11 mouse cellular contexts compared by ENCODE assay signal in the genomic region with DNA sequence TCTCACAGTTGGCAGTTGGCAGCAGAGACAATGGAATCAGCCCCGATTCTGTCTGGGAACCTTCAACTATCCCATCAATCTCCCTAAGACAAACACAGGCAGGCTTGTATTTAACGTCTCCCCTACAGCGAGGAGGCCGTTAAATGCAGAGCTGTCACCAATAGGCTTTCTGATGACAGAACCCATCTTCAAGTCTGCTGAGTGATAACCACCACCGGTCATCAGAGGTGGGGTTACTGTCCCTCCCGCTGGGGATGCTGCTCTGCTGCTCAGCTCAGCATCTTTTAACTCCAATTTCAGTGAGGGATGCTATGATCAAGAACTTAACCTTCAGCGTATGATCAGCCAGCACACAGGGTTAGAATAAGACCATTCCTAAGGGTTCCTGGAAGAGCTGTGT. TPM values are rescaled to one million over a fixed set of nuclear protein-coding genes. Genes with fewer than 3 reads are reported as not detected.
DNase-seq lines count a peak whose midpoint lies in the region; ATAC-seq and TF ChIP-seq lines count a peak whose summit lies in the region.
"Had no signal": no experiment of that assay in that cellular context is flagged by ENCODE, and none has a peak within 500 bp of the region (broad histone marks: within the 10 kb centered on the region; RNA-seq: fewer than 3 reads in every experiment).

No protein-coding gene starts in this region.

- WGBS in heart, embryonic 11.5 days (ENCODE audit: insufficient replicate concordance): 4% methylated on average over 7 of the region's 7 CpGs
- 6% methylated on average over 7 of the region's 7 CpGs for WGBS in embryonic facial prominence, embryonic 12.5 days
- 27% methylated on average over 7 of the region's 7 CpGs for WGBS in intestine, embryonic 15.5 days
- 12% methylated on average over 7 of the region's 7 CpGs for WGBS in midbrain, postnatal 0 days

- TF ChIP-seq CTCF in midbrain, postnatal 0 days (IDR thresholded peaks at IDR 0.05): no peak

- H3K9ac ChIP-seq in heart, embryonic 11.5 days (ENCODE audit: low read depth, low read length): no peak overlapping the region
- no peak overlapping the region for H3K9ac ChIP-seq in embryonic facial prominence, embryonic 12.5 days
- H3K9ac ChIP-seq in intestine, embryonic 15.5 days: no peak overlapping the region
- H3K9ac ChIP-seq in midbrain, postnatal 0 days (replicated peaks; ENCODE audit: low read length, poor library complexity, severe bottlenecking): no peak overlapping the region

- H3K4me1 ChIP-seq in heart, embryonic 11.5 days (ENCODE audit: control insufficient read depth, insufficient read depth, low read length): peaks cover 16% of the 10 kb centered on the region
- peaks cover 24% of the 10 kb centered on the region for H3K4me1 ChIP-seq in embryonic facial prominence, embryonic 12.5 days
- peaks cover 16% of the 10 kb centered on the region for H3K4me1 ChIP-seq in intestine, embryonic 15.5 days (replicated peaks)
- peaks cover 12% of the 10 kb centered on the region; the same call in 1 of the 2 replicates for H3K4me1 ChIP-seq in midbrain, postnatal 0 days (ENCODE audit: insufficient read depth, low read length)

- H3K27me3 ChIP-seq in heart, embryonic 11.5 days (ENCODE audit: control insufficient read depth, insufficient read depth, low read length): peaks cover 75% of the 10 kb centered on the region
- H3K27me3 ChIP-seq in embryonic facial prominence, embryonic 12.5 days: peaks cover 52% of the 10 kb centered on the region
- peaks cover 7% of the 10 kb centered on the region for H3K27me3 ChIP-seq in intestine, embryonic 15.5 days (replicated peaks)
- H3K27me3 ChIP-seq in midbrain, postnatal 0 days (ENCODE audit: insufficient read depth, low read length): 0 out of 2 replicates have a peak, but pooled peaks cover 9% of the 10 kb centered on the region

- no peaks in the 10 kb centered on the region for H3K9me3 ChIP-seq in heart, embryonic 11.5 days (replicated peaks; ENCODE audit: control insufficient read depth, low read length)
- no peaks in the 10 kb centered on the region for H3K9me3 ChIP-seq in embryonic facial prominence, embryonic 12.5 days
- H3K9me3 ChIP-seq in intestine, embryonic 15.5 days: no peaks in the 10 kb centered on the region
- no peaks in the 10 kb centered on the region for H3K9me3 ChIP-seq in midbrain, postnatal 0 days (ENCODE audit: low read length)

- no peaks in the 10 kb centered on the region for H3K36me3 ChIP-seq in heart, embryonic 11.5 days (ENCODE audit: control insufficient read depth, insufficient read depth, low read length)
- H3K36me3 ChIP-seq in embryonic facial prominence, embryonic 12.5 days: no peaks in the 10 kb centered on the region
- no peaks in the 10 kb centered on the region for H3K36me3 ChIP-seq in intestine, embryonic 15.5 days
- no peaks in the 10 kb centered on the region for H3K36me3 ChIP-seq in midbrain, postnatal 0 days (ENCODE audit: insufficient read depth, low read length)

- intact Hi-C loops in heart, postnatal 25 days (cut with DNase I): no loop called here
- intact Hi-C loops in left cerebral cortex, postnatal 25 days (cut with DNase I): no loop called here

- ATAC-seq in heart, embryonic 11.5 days (replicated peaks; ENCODE audit: insufficient number of reproducible peaks, low FRiP score, low TSS enrichment): no peak
- no peak for ATAC-seq in embryonic facial prominence, embryonic 12.5 days (ENCODE audit: insufficient number of reproducible peaks, insufficient read depth, low FRiP score, low TSS enrichment)
- no peak for ATAC-seq in intestine, embryonic 15.5 days
- no peak for ATAC-seq in midbrain, postnatal 0 days (ENCODE audit: low FRiP score)

- DNase-seq in heart, postnatal 25 days (ENCODE audit: low spot score): no peak
- no peak for DNase-seq in midbrain, postnatal 0 days (ENCODE audit: low spot score)
- DNase-seq in right cerebral cortex, adult 2 months (ENCODE audit: low spot score in 2 of 2): no peak
- DNase-seq in left cerebral cortex, postnatal 25 days (ENCODE audit: low spot score in 2 of 2): no peak
- no peak for DNase-seq in thymus, postnatal 4 days
- DNase-seq: gastrocnemius, postnatal 14 days; thymus, postnatal 36 days had no signal

- H3K4me3 ChIP-seq in heart, embryonic 11.5 days (ENCODE audit: low read depth, low read length): peak overlapping the region; percentile 63
- H3K4me3 ChIP-seq in embryonic facial prominence, embryonic 12.5 days: peak overlapping the region; percentile 59; the same call in 1 of the 2 replicates
- 0 out of 2 replicates have a peak overlapping the region, but pooled peaks have one; percentile 62 for H3K4me3 ChIP-seq in intestine, embryonic 15.5 days (replicated peaks)
- peak overlapping the region; percentile 3; the same call in 1 of the 2 replicates for H3K4me3 ChIP-seq in midbrain, postnatal 0 days (ENCODE audit: low read depth, low read length)

- no peak overlapping the region for H3K27ac ChIP-seq in heart, embryonic 11.5 days (ENCODE audit: low read depth, low read length)
- no peak overlapping the region for H3K27ac ChIP-seq in embryonic facial prominence, embryonic 12.5 days
- H3K27ac ChIP-seq in intestine, embryonic 15.5 days: no peak overlapping the region
- H3K27ac ChIP-seq in midbrain, postnatal 0 days (ENCODE audit: low read depth, low read length): no peak overlapping the region
- H3K27ac ChIP-seq: layer of hippocampus, adult 2 months had no signal

- H3K4me2 ChIP-seq in heart, embryonic 11.5 days: peak overlapping the region; percentile 97
- H3K4me2 ChIP-seq in embryonic facial prominence, embryonic 12.5 days (replicated peaks): peak overlapping the region; percentile 97; the same call in 1 of the 2 replicates
- H3K4me2 ChIP-seq in intestine, embryonic 15.5 days (replicated peaks): peak overlapping the region; percentile 98
- H3K4me2 ChIP-seq in midbrain, postnatal 0 days (ENCODE audit: low read depth, low read length, poor library complexity, severe bottlenecking): peak overlapping the region; percentile 94

RNA-seq across cellular contexts. Expression of gene Fhdc1, which starts 2.0 kb away (rescaled TPM):
- 1.4 and 5.0 TPM in 2 replicates for polyA plus RNA-seq in heart, embryonic 11.5 days (2014; fragmentation: Nextera tagmentation; extraction: Ambion mirVana)
- total RNA-seq in heart, postnatal 25 days (2021): under 1 TPM; 0.59 to 0.62 TPM
- polyA plus RNA-seq in embryonic facial prominence, embryonic 12.5 days (2016; fragmentation: Nextera tagmentation; extraction: Ambion mirVana): 5.9 and 6.6 TPM in 2 replicates
- polyA plus RNA-seq in intestine, embryonic 15.5 days (2015; fragmentation: Nextera tagmentation; extraction: Ambion mirVana): 6.5 and 7.7 TPM in 2 replicates
- 3.7 and 3.8 TPM in 2 replicates for total RNA-seq in midbrain, postnatal 0 days (2014; rRNA removed)
- 3.0 TPM in 2 replicates for polyA plus RNA-seq in midbrain, postnatal 0 days (2015; fragmentation: Nextera tagmentation; extraction: Ambion mirVana)
- 1 to 10 TPM; 3.7 to 4.0 TPM for total RNA-seq in left cerebral cortex, postnatal 25 days (2021)

Comparison
In these comparisons a context has a peak if more than half of its experiments do, and no peak if none do; other contexts are left out.
1. H3K4me3 ChIP-seq: peak in every context shown above with its lines; median percentile 63 in heart, embryonic 11.5 days; 62 in intestine, embryonic 15.5 days; 59 in embryonic facial prominence, embryonic 12.5 days; 3 in midbrain, postnatal 0 days.